Mouse (Mus musculus): ENCODE measurements around the gene Gcnt1.

The Gcnt1 gene

DNA sequence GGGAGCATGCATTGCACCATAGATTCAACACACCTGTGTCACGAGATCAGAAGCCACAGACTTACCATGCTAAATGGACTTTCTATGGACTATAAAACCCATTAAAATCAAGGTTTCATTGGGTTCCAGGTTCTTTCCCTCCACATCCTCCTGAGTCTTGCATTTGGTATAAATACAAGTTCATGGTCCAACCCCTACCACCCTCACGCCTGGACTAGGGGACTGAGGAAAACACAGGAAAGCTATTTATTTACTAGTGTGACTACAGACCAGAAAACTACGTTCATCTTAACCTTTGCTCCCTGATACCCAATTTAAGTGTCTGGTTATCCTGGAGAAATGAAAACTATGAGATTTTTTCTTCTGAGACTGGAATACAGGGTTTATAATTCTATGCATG is at the start of gene Gcnt1:
Gene Gcnt1, minus strand, starts transcription at position 144 of the 400 bp plus-strand sequence.
- in situ Hi-C loops (cut with MboI, MseI) = no loop called here

DNA sequence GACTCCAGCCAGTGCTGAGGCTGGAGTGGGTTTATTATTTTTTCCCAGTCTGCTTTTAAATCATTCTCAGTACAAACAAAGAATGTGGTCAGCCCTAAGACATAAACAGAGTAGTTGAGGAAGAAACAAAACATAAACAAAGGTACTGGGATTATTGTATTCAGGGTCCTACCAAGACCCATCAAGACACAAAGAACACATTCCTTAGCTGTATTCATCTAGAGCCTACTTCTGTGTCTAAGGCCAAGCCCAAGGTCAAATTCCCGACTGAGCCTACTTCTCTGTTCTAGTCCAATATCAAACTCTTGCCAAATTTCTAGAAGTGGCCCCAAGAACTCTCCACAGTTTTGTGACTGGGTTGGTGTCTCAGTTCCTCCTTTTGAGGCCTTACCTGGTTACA is 45.2 kb upstream of the Gcnt1 start:
- in situ Hi-C loops (cut with MboI, MseI) = no loop called here

DNA sequence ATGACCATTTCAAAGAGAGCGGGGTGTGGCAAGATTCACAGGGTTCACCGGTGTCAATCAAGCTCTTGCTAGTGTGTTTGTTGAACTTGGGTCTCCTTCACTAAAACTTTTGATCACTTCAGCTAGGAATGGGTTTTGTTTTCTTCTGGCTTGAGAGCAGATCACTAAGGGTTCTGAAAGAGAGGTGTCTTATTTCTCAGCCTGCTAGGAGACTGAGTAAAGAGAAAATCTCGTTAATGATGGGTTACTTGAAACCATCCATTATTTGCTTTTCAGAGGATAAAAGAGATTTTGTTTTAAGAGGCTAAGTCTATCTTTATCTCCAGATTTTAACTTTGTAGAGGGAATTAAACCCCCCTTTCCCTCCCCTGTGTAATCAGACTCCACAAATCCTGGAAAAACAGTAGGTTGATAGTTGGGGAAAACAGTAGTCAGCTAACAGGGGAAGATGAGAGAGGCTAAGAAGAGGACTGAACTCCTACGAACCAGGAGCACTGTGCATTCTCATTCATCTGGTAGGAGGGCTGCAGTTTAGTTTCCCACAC is 40.3 kb upstream of the Gcnt1 start:
- in situ Hi-C loops (cut with MboI, MseI) = no loop called here

DNA sequence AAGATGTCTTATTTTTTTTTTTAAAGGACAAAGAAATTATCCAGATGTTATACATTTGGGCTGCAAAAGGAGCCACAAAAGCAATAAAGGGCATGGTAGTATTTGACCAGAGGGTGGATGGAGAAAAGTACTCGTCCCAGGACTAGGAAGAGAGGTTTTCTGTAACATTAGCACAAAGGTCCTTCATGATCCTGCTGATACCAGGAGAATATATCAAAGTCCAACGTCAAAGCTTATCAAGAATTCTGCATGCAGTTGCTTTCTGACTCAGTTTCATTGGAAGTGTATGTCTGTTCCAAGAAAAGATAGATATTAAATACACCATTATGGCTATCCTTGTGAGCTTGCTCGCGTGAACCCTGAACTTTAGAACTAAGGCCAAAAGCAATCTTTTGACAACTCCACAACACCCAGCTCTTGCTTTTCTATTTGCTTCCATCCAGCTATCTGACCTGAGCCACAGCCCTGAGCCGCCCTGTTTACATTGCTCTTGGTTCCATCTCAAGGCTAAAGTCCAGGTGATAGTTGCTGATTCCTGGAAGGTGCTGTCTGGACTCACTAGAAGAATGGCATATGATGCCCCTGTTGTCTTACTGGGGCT is 37.9 kb upstream of the Gcnt1 start:
- in situ Hi-C loops (cut with MboI, MseI) = no loop called here

DNA sequence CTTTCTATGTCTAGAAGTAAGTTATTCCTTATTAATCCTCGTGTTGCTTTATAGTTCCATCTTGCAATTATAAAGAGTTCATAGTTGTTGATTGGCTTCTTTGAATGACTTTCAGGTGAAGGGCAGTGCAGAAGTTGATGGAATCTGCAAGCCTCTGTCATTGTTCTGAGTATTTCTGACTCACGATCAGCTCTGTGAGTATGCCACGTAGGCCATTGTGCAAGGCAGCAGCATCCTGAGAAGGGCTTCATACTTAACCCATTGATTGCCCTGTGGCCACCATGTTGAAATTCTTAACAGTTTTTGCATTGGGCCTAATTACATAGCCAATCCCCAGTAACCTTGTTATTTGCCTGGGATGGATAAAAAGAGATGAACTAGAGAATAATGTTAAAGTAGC is 36.7 kb upstream of the Gcnt1 start:
- in situ Hi-C loops (cut with MboI, MseI) = no loop called here

DNA sequence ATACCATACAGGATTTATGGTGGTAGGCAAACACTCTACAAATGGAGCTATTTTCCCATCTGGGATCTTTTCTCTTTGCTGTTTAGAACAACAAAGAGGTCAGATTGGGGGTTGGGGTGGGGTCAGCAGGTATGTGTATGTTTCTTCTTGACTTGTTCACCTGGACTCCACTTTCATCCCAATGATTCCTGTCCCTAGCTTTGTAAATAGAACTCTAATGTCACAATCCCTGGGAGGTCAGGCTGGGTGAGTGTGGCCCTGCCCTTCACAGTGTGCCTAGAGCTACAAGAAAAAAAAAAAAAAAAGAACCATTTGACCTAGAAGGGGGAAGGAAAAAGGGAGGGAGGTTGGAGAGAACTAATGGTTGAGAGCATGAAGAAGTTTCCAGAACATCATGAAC is 35.9 kb upstream of the Gcnt1 start:
- in situ Hi-C loops (cut with MboI, MseI) = no loop called here

DNA sequence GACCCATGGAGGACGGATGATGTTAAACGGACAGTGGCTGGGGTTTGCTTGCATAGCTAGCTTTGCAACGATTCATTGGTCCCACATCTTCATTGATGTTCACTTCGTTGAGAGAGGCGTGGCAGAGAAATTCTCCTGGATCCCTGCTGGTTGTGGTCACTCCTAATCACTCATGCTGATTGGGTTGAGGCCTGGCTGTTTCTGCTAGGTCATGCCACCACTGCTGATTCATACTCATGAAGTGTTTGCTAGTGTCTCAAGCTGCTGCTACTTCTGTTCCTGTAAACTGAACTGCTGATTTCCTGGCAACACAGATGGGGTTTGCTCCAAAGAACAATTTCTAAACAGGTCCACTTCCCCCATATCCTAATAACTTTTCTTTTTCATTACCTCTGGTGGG is 34.2 kb upstream of the Gcnt1 start:
- in situ Hi-C loops (cut with MboI, MseI) = no loop called here

DNA sequence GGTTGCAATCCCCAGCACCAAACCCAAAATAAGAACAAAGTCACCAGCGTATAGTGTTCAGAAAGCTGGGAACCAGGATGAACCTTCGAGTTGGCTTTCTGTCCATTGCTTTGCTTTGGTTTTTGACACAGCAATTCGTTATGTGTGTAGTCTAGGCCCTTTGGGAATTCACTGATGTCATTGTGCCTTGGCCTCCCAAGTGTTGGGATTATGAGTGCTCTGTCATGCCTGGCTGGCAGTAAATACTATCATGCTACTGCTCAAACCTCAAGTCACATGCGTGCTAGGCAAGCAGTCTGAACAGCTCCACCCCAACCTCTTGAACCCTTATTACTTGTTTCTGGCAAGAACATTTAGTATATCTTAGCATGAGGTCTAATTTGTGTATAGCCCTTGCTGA is 30.5 kb upstream of the Gcnt1 start:
- in situ Hi-C loops (cut with MboI, MseI) = no loop called here

DNA sequence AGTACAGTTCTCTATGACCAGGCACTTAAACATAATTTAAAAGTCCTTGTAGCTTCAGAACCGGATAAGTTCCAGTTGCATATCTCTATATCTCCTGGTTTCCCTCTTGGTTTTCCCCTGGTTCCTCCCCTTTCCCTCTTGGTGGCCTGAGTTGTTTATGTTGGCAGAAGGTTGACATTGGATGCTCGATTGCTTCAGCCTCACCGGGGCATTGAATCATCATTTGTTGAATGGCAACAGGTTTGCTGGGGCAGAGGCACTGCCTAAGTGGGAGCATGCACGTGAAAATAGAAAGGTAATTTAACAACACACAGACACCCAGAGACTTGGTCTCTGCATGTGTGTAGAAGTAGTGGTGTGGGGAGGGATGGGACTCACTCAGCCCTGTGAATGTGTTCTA is 27.9 kb upstream of the Gcnt1 start:
- in situ Hi-C loops (cut with MboI, MseI) = no loop called here

DNA sequence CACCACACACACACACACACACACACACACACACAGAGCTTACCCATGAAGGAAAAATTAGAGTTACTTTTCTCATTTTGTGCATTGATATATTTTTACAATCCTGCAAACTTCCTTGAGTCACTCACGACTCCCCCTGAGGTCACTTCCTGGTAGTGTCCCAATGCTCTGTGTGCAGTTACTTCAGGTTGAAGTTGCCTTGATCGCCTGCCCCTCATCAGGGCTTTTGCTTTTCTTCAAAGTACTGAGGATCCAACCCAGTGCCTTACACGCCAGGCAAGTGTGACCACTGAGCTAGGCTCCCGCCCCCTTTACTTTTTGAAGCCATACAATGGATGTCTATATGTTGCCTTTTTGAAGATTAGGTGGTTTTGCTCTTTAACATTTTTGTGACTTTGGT is 27.3 kb upstream of the Gcnt1 start:
- in situ Hi-C loops (cut with MboI, MseI) = loop anchor here (10.0 to 25.0 kb wide), 3 partner anchors 513 to 1435 kb away; no protein-coding TSS in a partner anchor

DNA sequence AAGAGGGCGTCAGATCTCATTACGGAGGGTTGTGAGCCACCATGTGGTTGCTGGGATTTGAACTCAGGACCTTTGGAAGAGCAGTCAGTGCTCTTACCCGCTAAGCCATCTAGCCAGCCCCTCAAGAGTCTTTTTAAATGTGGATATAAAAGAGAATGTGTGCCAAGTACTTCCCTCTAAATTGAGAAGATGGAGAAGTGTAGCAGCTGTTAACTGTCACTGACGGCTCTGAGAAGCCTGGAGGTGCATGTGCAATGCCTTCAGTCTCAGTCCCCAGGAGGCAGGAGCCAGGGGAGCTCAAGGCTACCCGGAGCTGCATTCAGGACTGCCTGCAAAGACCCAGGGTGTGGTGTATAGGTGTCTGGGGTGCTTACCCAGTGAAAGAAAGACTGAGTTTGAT is 25.3 kb upstream of the Gcnt1 start:
- in situ Hi-C loops (cut with MboI, MseI) = loop anchor here (10.0 to 25.0 kb wide), 3 partner anchors 511 to 1437 kb away; no protein-coding TSS in a partner anchor

DNA sequence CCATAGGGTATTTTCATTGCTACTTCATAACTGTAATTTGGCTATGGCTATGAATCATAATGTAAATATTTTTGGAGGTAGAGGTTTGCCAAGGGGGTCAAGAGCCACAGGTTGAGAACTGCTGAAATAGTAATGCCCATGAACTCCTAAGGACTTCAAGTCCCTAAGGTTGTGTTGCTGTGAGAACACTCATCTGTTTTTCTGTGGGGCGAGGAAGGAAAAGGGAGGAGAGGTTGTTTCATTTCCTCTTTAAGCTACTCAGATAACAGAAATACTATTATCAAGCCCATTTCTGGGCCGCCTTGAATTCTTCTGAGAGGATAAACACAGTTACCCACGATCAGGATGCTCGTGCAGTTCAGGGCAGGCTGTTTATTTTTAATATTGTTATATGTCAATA is 24.2 kb upstream of the Gcnt1 start:
- in situ Hi-C loops (cut with MboI, MseI) = loop anchor here (10.0 to 25.0 kb wide), 3 partner anchors 510 to 1438 kb away; no protein-coding TSS in a partner anchor

DNA sequence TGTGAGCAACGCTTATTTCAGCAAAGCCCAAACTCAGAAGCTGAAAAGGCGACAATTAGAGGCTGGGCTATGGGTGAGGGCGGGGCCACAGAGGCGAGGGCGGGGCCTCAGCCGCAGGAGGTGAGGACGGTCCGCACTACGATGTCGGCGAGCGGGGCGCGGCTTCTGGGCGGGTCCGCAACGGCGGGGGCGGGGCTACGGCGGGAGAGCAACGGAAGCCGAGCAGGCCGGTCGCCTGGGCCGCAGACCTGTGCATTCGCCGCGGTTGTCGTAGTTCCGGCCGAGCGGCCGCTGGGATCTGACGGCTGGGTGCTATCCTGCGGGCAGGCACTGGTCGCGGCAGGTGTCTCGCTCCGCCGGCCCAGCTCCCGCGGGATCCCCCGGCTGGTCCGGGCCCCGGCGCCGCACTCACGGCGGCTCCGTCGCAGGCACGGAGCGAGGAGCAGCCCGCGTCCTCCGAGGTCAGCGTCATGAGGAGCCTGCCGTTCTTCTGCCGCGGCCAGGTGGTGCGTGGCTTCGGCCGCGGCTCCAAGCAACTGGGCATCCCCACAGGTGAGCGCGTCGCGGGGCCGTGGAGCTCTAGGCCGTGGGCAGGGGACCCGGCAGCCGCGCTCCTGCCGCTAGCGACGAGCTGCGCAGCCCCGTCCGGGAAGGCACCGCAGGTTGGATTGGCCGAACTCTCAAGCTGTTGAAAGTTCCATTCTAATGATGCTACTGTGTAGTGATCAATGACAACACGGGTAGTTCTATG is 21.4 kb upstream of the Gcnt1 start, which contains the start of gene Rfk:
Gene Rfk, plus strand, starts transcription at position 203 of the 751 bp plus-strand sequence.
- in situ Hi-C loops (cut with MboI, MseI) = loop anchor here (10.0 to 25.0 kb wide), 3 partner anchors 507 to 1441 kb away; no protein-coding TSS in a partner anchor

DNA sequence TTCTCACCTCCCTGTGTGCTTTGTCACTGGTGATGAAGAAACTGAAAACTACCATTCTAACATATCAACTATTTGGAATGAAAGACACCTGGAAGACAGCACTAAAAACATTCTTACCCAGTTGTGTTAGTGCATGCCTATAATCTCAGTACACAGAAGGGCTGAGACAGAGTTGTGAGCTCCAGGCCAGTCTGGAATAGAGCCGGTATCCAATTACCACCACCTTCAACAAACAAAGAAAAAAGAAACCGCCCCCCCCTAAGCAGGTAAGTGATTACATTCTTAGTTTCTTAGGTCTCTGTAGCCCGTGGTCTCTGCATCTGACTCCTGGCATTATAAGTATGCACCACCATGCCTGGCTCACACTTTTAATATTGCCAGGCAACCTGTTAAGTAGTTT is 20.2 kb upstream of the Gcnt1 start:
- in situ Hi-C loops (cut with MboI, MseI) = loop anchor here (10.0 to 25.0 kb wide), 3 partner anchors 506 to 1442 kb away; no protein-coding TSS in a partner anchor

DNA sequence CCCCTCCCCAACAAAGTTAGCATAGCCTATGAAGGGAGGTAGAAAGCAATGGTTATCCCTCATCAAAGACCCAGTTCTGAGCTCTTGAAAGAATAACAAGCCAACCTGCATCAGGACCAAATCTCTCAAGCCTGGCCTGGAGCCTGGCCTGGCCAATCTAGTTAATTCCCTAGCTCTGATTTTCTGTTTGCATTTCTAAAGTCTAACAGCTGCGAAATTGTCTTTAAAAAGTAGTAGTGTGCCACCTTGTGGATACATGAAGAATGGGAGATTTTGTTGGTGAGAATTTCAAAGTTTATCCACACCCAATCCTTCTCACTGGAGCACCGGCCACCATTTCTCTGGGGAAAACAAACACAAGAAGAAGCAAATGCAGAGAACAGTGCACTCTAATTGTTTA is 15.8 kb upstream of the Gcnt1 start:
- in situ Hi-C loops (cut with MboI, MseI) = loop anchor here (5.0 to 25.0 kb wide), 2 partner anchors 266 to 501 kb away; no protein-coding TSS in a partner anchor

DNA sequence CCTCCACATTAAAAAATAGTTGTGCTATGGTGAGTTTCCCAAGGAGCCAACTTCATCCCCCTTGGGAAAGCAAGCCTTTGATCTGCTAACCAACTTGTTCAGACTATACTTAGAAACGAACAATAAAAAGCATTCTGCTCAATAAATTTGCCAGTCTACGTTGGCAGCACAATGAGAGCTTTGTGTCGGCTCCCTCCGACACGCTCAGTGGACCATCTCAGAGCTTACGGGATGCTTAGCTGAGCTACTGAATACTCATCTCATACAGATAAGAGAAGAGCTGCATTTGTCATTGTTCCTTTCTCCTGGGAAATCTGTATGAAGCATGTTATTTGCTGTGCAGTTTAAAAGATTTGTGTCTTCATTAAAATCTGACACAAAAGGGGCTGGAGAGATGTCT is 13.8 kb upstream of the Gcnt1 start:
- in situ Hi-C loops (cut with MboI, MseI) = loop anchor here (5.0 to 25.0 kb wide), 2 partner anchors 264 to 499 kb away; no protein-coding TSS in a partner anchor

DNA sequence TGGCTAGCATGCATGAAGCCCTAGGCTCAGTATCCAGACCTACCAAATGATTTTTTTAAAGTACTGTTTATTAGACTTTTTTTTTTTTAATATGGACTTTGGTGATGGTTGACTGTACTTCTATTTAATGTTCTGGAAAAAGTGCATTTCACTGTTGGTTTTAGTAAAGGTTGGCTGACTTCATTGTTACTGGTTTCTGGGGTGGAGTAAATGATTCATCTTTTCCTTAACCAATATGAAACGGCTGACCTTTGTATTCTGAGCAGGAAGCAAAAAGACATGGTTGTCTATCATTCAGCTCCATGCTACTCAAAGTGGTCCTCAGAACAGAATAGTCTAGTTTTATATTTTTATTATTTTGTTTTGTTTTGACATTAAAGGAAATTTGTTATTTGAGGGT is 12.8 kb upstream of the Gcnt1 start:
- in situ Hi-C loops (cut with MboI, MseI) = loop anchor here (5.0 to 25.0 kb wide), 2 partner anchors 263 to 498 kb away; no protein-coding TSS in a partner anchor

DNA sequence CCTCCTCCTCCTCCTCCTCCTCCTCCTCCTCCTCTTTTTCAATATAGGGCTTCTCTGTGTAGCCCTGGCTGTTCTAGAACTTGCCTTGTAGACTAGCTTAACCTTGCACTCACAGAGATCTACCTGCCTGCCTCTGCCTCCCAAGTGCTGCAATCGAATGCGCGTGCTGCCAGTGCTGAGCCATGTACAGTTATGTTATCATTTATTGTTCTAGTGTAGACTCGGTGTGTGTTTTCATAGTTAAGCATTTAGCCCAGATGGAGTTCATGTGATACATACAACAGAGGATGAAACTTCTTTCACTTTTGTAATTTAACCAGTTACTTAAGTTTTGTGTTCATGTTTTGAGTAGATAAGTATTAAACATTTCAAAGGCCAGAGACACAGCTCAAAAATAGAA is 12.4 kb upstream of the Gcnt1 start:
- in situ Hi-C loops (cut with MboI, MseI) = loop anchor here (5.0 to 25.0 kb wide), 2 partner anchors 263 to 498 kb away; no protein-coding TSS in a partner anchor

DNA sequence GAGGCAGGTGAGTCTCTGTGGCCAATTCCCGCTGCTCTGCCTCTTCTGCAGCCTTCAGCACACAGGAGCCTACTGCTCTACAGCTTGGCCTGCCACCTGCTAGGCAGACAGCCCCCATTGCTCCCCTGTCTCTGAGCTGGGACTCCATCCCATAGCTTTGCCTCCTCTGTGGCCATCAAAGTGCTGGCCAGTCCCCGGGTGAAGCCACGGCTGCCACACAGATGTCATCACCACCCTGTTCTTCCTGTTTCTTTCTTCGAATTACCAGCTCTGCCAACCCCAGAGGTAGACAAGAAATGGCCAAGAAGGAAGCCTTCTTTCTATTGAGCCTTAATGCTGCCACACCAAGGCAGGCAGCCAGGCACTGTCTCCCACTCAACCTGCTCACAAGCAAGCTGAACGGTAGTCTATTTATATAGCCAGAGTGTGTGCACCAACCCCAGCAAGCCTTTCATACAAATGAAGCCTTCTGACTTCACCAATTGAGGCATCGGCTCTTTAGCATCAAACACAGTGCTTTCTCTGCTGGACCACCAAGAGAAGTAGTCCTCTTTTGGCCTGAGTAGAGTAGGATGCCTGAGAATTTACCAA is 10.3 kb upstream of the Gcnt1 start:
- in situ Hi-C loops (cut with MboI, MseI) = loop anchor here (5.0 to 25.0 kb wide), 2 partner anchors 116 to 496 kb away; no protein-coding TSS in a partner anchor

DNA sequence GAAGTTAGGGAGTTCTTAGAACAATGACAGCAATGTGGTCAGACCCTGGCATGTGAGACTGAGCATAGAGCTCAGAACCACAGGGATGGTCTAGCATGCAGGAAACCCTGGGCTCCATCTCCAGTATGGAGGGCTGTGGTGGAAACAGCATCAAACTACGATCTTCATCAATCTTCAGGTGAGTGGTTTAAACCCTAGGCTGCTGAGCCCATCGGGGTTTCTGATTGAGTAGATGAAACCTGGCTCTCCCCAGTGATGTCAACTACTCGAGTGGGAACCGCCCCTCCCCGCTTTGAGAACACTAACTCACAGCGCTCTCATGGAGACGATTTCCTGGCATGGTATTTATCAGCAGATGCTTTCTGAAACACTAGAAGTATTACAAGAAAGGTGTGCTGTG is 7.9 kb upstream of the Gcnt1 start:
- in situ Hi-C loops (cut with MboI, MseI) = loop anchor here (5.0 to 25.0 kb wide), 2 partner anchors 113 to 493 kb away; no protein-coding TSS in a partner anchor

DNA sequence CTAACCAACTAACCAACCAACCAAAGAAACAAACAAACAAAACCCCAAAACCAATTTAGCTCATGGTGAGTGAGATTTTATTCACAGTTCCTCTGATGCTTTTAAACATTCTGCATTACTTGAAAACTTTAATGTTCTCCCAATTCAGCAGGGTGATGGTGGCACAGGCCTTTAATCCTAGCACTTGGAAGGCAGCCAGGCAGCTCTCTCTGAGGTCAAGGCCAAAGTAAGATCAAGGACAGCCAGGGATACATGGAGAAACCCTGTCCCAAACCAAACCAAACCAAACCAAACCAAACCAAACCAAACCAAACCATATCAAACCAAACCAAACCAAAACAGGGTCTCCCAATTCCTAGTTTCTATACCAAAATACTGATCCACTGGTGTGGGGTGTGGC is 6.2 kb upstream of the Gcnt1 start:
- in situ Hi-C loops (cut with MboI, MseI) = loop anchor here (25.0 kb wide), 1 partner anchor 492 kb away; no protein-coding TSS in a partner anchor

DNA sequence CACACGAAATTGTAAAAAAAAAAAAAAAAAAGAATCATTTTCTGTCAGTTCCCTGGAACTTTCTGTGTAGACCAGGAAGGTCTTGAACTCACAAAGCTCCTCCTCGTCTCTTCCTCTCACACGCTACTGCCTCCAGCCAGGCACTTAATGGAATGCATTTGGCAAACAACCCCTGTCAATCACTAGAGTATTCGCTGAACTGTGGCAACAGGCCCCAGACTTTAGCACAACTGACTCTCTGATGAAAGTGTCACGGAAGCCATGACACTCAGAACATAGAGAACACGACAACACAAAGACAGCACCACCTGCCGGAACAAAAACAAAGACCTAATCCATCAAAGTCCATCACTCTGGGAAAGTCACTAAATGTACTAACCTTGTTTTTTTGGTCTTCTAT is 3.1 kb downstream of the Gcnt1 start:
- in situ Hi-C loops (cut with MboI, MseI) = no loop called here
